Mouse (Mus musculus): ENCODE data around the gene Mturn. TPM values are rescaled to one million over a fixed set of nuclear protein-coding genes. Genes with fewer than 3 reads are reported as not detected.

The Mturn gene
- polyA plus RNA-seq, 1 experiment from 2014 or later, result 2.5 TPM

DNA sequence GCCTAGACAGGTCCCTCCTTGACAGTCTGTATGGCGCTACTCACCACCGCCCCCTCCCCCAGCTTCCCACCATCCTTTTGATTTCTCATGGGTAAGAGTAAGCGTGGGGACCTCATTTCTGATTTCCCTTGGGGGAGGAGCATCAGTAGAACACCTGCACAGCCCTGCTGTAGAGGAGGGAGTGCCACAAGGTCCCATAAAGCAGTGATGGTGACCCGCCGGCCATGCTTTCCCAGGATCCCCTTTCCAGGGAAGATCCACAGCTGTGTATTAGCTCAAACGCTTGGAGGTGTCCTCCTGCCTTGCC lies 23.1 kb downstream of the Mturn start:
- ATAC-seq (ENCODE audit: low read depth), result no peak
- Histone ChIP-seq H3K4me3 (ENCODE audit: low read depth, low read length) (no peak overlapping the region), H3K27me3 (ENCODE audit: control insufficient read depth, insufficient read depth, low read depth, low read length) (peaks cover 25% of the 10 kb centered on the region), H3K9me3 (replicated peaks; ENCODE audit: control insufficient read depth, low read length) (no peaks in the 10 kb centered on the region), H3K36me3 (ENCODE audit: control insufficient read depth, insufficient read depth) (no peaks in the 10 kb centered on the region), H3K27ac (ENCODE audit: low read length) (no peak overlapping the region), H3K4me2 (ENCODE audit: low read depth, low read length) (no peak overlapping the region), H3K4me1 (ENCODE audit: control insufficient read depth, low read depth, low read length) (peaks cover 5% of the 10 kb centered on the region; the same call in 1 of the 2 replicates), H3K9ac (ENCODE audit: low read depth, low read length) (no peak overlapping the region)
- 28% methylated on average over 6 of the region's 6 CpGs for WGBS (ENCODE audit: insufficient replicate concordance)

DNA sequence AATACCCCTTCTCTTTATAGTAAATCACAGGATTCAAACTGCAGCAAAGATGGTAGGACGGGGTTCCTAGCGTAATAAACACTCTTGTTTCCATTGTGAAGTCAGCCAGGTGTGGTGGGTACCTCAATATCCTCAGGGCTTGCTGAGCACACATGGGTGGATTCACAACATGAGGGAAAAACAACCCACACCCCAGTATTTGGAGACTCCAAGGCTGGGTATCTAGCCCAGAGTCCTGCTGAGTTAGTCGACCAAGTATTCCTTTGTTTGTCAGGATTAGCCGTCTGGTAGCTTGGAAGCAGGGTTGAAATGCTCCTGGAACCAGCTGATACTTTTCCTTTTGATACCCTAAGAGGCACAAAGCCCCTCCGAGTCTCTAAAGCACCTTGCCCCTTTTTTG lies 23.4 kb downstream of the Mturn start:
- no peaks in the 10 kb centered on the region for H3K9me3 ChIP-seq (replicated peaks; ENCODE audit: control insufficient read depth, low read length)
- no peak overlapping the region for H3K4me2 ChIP-seq (ENCODE audit: low read depth, low read length)
- no peak overlapping the region for H3K27ac ChIP-seq (ENCODE audit: low read length)
- H3K4me1 ChIP-seq (ENCODE audit: control insufficient read depth, low read depth, low read length), result peaks cover 3% of the 10 kb centered on the region; the same call in 1 of the 2 replicates
- ATAC-seq (ENCODE audit: low read depth), result no peak
- WGBS (ENCODE audit: insufficient replicate concordance), result 22% methylated on average over 5 of the region's 5 CpGs
- no peaks in the 10 kb centered on the region for H3K36me3 ChIP-seq (ENCODE audit: control insufficient read depth, insufficient read depth)
- no peak overlapping the region for H3K9ac ChIP-seq (ENCODE audit: low read depth, low read length)
- peaks cover 25% of the 10 kb centered on the region for H3K27me3 ChIP-seq (ENCODE audit: control insufficient read depth, insufficient read depth, low read depth, low read length)
- no peak overlapping the region for H3K4me3 ChIP-seq (ENCODE audit: low read depth, low read length)

DNA sequence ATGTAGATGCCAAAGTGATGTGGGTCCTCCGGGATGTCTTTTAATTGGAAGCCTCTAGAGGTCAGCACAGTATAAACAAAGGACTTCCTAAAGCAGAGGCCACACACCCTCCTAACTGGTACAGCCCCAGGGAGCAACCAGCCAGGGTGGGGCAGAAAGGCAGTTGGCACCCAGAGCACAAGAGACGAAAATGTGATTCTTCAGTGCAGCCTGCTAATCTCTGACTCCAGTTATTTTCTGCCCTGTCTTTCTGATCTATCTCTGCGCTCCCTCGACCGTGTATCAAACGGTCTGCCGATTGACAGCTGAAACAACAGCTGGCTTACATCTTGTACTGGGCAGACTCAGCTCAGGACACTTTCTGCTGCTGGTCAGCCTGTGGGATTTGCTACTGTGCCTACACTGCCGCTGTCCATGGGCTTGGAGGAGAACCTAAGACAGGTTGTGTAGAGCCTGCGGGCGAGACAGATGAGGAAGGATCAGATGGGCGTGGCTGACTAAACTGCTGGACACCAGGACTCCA lies 24.0 kb downstream of the Mturn start:
- ATAC-seq (ENCODE audit: low read depth), result peak; percentile 65
- WGBS (ENCODE audit: insufficient replicate concordance), result 20% methylated on average over 11 of the region's 11 CpGs

DNA sequence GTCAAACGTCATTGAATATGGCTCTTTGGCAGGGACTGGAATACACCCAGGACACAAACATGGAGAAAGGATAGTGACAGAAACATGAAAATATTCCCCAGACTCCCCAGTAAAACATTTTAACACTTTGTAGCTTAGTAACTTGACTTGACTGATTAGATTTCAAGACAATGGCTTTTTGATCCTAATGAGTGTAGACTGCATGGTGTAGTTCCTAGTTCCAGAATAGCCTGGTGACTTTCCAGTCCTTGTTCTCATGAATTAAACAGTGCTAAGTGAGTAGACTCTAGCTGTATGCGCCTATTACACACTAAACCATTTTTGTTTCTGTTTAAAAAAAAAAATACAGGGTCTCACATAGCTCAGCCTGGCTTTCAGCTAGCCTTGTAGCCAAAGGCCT lies 24.7 kb downstream of the Mturn start:
- no peak for ATAC-seq (ENCODE audit: low read depth)
- WGBS (ENCODE audit: insufficient replicate concordance), result 48% methylated on average over 2 of the region's 2 CpGs
- Histone ChIP-seq H3K4me2 (ENCODE audit: low read depth, low read length) (no peak overlapping the region), H3K36me3 (ENCODE audit: control insufficient read depth, insufficient read depth) (no peaks in the 10 kb centered on the region), H3K4me3 (ENCODE audit: low read depth, low read length) (no peak overlapping the region), H3K27me3 (ENCODE audit: control insufficient read depth, insufficient read depth, low read depth, low read length) (peaks cover 23% of the 10 kb centered on the region), H3K27ac (ENCODE audit: low read length) (no peak overlapping the region), H3K9ac (ENCODE audit: low read depth, low read length) (no peak overlapping the region), H3K4me1 (ENCODE audit: control insufficient read depth, low read depth, low read length) (peaks cover 3% of the 10 kb centered on the region; the same call in 1 of the 2 replicates), H3K9me3 (replicated peaks; ENCODE audit: control insufficient read depth, low read length) (no peaks in the 10 kb centered on the region)

More for the DNA sequence above, 24.0 kb downstream of the Mturn start:
- Histone ChIP-seq H3K4me1 (ENCODE audit: control insufficient read depth, low read depth, low read length) (peaks cover 3% of the 10 kb centered on the region; the same call in 1 of the 2 replicates), H3K9me3 (replicated peaks; ENCODE audit: control insufficient read depth, low read length) (no peaks in the 10 kb centered on the region), H3K27ac (ENCODE audit: low read length) (no peak overlapping the region), H3K4me2 (ENCODE audit: low read depth, low read length) (peak overlapping the region; percentile 50), H3K36me3 (ENCODE audit: control insufficient read depth, insufficient read depth) (no peaks in the 10 kb centered on the region), H3K4me3 (ENCODE audit: low read depth, low read length) (0 out of 2 replicates have a peak overlapping the region, but pooled peaks have one; percentile 6), H3K27me3 (ENCODE audit: control insufficient read depth, insufficient read depth, low read depth, low read length) (peaks cover 25% of the 10 kb centered on the region), H3K9ac (ENCODE audit: low read depth, low read length) (no peak overlapping the region)

DNA sequence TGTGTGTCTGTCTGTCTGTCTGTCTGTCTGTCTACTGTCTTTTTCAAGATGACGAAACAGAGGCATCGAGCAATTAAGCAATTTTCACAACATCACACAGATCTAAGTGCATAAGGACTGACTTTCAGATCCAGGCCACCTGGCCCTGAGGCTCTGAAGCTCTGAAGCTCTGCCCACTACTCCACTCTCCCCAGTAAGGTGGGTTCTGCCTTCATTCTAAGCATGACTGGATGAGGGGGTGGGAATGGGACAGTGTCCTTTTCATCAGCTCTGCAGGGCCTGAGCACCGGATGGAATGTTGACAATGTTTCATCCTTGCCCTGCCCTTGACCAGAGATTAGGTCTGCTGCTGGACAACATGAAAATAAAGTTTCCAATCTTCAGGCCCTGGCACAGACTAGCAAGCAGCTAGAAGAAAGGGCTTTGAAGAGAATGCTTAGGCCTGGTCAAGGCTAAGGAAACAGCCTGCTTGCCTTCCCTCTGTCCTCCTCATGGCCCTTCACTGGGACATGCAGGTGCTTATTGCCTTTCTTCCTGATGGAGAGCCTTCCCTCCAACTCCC lies 25.3 kb downstream of the Mturn start:
- no peak overlapping the region for H3K4me2 ChIP-seq (ENCODE audit: low read depth, low read length)
- H3K4me3 ChIP-seq (ENCODE audit: low read depth, low read length), result no peak overlapping the region
- peaks cover 3% of the 10 kb centered on the region; the same call in 1 of the 2 replicates for H3K4me1 ChIP-seq (ENCODE audit: control insufficient read depth, low read depth, low read length)
- ATAC-seq (ENCODE audit: low read depth), result peak; percentile 3; the same call in 1 of the 2 replicates
- no peaks in the 10 kb centered on the region for H3K36me3 ChIP-seq (ENCODE audit: control insufficient read depth, insufficient read depth)
- WGBS (ENCODE audit: insufficient replicate concordance), result 54% methylated on average over 3 of the region's 3 CpGs
- H3K9me3 ChIP-seq (replicated peaks; ENCODE audit: control insufficient read depth, low read length), result no peaks in the 10 kb centered on the region
- H3K27me3 ChIP-seq (ENCODE audit: control insufficient read depth, insufficient read depth, low read depth, low read length), result peaks cover 23% of the 10 kb centered on the region
- no peak overlapping the region for H3K27ac ChIP-seq (ENCODE audit: low read length)
- no peak overlapping the region for H3K9ac ChIP-seq (ENCODE audit: low read depth, low read length)

DNA sequence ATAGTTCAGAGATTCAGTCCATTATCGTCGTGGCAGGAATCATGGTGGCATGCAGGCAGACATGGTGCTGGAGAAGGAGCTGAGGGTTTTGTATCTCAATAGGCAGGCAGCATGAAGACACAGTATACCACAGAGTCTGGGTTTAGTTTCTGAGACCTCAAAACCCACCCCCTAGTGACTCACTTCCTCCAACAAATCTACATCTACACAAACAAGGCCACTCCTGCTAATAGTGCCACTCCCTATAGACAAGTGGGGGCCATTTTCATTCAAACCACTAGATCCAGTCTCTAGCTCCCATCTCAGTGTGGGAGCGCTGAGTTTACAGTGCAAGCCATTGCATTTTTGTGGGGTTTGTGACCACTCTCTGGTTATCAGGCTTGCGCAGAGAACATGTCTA lies 27.2 kb downstream of the Mturn start:
- Histone ChIP-seq H3K27me3 (ENCODE audit: control insufficient read depth, insufficient read depth, low read depth, low read length) (peaks cover 12% of the 10 kb centered on the region), H3K36me3 (ENCODE audit: control insufficient read depth, insufficient read depth) (no peaks in the 10 kb centered on the region), H3K4me2 (ENCODE audit: low read depth, low read length) (no peak overlapping the region), H3K4me1 (ENCODE audit: control insufficient read depth, low read depth, low read length) (peaks cover 3% of the 10 kb centered on the region; the same call in 1 of the 2 replicates), H3K9me3 (replicated peaks; ENCODE audit: control insufficient read depth, low read length) (no peaks in the 10 kb centered on the region), H3K4me3 (ENCODE audit: low read depth, low read length) (no peak overlapping the region), H3K27ac (ENCODE audit: low read length) (no peak overlapping the region), H3K9ac (ENCODE audit: low read depth, low read length) (no peak overlapping the region)
- no peak for ATAC-seq (ENCODE audit: low read depth)
- WGBS (ENCODE audit: insufficient replicate concordance), result 67% methylated on average over 4 of the region's 4 CpGs

DNA sequence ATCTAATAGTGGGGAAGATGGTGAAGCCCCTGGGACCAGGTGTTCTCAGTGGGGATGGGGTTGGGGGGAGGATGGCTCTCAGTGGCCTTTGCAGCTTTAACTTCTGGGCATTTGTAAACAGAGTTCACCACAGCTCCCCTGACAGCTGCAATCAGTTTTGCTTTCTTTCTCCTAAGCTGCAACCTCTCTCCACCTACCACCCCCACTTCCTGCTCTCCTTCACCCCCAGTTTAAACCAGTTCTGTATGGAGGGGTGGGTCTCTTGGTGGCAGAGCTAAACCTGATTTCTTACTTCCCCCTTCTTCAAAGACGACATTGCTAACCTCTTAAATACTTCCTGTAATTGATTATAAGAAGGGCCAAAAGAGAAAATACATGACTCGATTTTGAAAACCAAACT lies 34.3 kb downstream of the Mturn start:
- no peak for ATAC-seq (ENCODE audit: low read depth)
- WGBS (ENCODE audit: insufficient replicate concordance), result 4% methylated on average over 2 of the region's 2 CpGs
- no peak overlapping the region for H3K4me3 ChIP-seq (ENCODE audit: low read depth, low read length)
- H3K9me3 ChIP-seq (replicated peaks; ENCODE audit: control insufficient read depth, low read length), result no peaks in the 10 kb centered on the region
- H3K9ac ChIP-seq (ENCODE audit: low read depth, low read length), result no peak overlapping the region
- H3K4me1 ChIP-seq (ENCODE audit: control insufficient read depth, low read depth, low read length), result peaks cover 7% of the 10 kb centered on the region
- no peak overlapping the region for H3K27ac ChIP-seq (ENCODE audit: low read length)
- H3K36me3 ChIP-seq (ENCODE audit: control insufficient read depth, insufficient read depth), result no peaks in the 10 kb centered on the region
- no peak overlapping the region for H3K4me2 ChIP-seq (ENCODE audit: low read depth, low read length)
- H3K27me3 ChIP-seq (ENCODE audit: control insufficient read depth, insufficient read depth, low read depth, low read length), result no peaks in the 10 kb centered on the region

DNA sequence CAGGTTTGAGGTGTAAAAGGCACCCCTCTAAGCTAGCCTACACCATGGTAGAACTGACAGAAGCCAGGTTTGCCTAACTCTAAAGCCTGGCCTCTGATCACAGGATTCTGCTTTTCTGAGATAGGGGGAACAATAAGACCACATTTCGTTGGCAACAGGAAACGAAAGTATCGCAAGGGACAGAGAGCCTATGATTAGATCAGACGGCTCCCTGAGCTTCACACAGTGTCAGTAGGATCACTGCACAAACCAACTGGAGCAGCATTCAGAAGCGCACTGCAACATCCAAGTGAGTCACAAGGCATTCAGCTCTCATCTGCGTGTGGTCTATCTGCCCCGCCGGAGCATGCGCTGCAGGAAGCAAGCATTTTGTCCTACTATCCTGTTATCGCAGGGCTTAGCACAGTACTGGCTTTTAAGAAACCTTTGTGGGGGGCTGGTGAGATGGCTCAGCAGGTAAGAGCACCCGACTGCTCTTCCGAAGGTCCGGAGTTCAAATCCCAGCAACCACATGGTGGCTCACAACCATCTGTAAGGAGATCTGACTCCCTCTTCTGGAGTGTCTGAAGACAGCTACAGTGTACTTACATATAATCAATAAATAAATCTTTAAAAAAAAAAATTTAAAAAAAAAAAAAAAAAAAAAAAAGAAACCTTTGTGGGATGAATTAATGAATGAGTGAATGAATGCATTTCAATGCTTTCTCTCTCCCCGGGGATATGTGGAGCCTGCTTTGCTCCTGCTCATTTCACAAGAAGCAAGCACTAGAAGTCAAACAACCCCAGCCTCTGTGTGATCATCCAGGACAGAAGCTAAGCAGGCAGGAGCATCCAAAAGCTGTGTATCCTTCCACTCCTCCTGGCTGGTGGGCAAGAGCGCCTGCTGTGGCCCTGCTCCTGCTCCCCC lies 37.6 kb downstream of the Mturn start:
- Histone ChIP-seq H3K4me1 (ENCODE audit: control insufficient read depth, low read depth, low read length) (peaks cover 7% of the 10 kb centered on the region), H3K9ac (ENCODE audit: low read depth, low read length) (no peak overlapping the region), H3K36me3 (ENCODE audit: control insufficient read depth, insufficient read depth) (no peaks in the 10 kb centered on the region), H3K4me2 (ENCODE audit: low read depth, low read length) (no peak overlapping the region), H3K9me3 (replicated peaks; ENCODE audit: control insufficient read depth, low read length) (no peaks in the 10 kb centered on the region), H3K27me3 (ENCODE audit: control insufficient read depth, insufficient read depth, low read depth, low read length) (no peaks in the 10 kb centered on the region), H3K4me3 (ENCODE audit: low read depth, low read length) (no peak overlapping the region), H3K27ac (ENCODE audit: low read length) (no peak overlapping the region)
- ATAC-seq (ENCODE audit: low read depth), result peak; percentile 56
- WGBS (ENCODE audit: insufficient replicate concordance), result 14% methylated on average over 15 of the region's 15 CpGs
